Mouse (Mus musculus) CD4-positive, CD25-positive, alpha-beta regulatory T cell, adult 4 months (primary cell): ENCODE results near the gene Cux1. TPM values are rescaled to one million over a fixed set of nuclear protein-coding genes. Genes with fewer than 3 reads are reported as not detected.

Experiments
- ATAC-seq: one replicate; pipeline ENCODE4 v1.8.0; 2017
- polyA plus RNA-seq, 2 experiments: library from polyadenylated mRNA; unstranded; fragments of 100-300 nt; shearing (Covaris generic); gene quantifications; one replicate each; pipeline ENCODE4 v1.2.1; 2017

The Cux1 gene
- polyA plus RNA-seq, 2 experiments from 2014 or later = 48.1 to 69.0 TPM

- no peak for ATAC-seq
These were observed 31.1 kb downstream of the Cux1 start for GRCm38 (mm10) chr5:136535976-136536725.

- ATAC-seq = no peak
These were observed 32.1 kb downstream of the Cux1 start for GRCm38 (mm10) chr5:136535204-136535603.

- no peak for ATAC-seq
These were observed 33.7 kb downstream of the Cux1 start for GRCm38 (mm10) chr5:136533371-136534276.

- no peak for ATAC-seq
These were observed 35.5 kb downstream of the Cux1 start for GRCm38 (mm10) chr5:136531674-136532365.

GRCm38 (mm10) chr5:136530931-136531330 is 36.4 kb downstream of the Cux1 start:
- ATAC-seq = no peak

GRCm38 (mm10) chr5:136529165-136529564 is 38.1 kb downstream of the Cux1 start:
- ATAC-seq = no peak

GRCm38 (mm10) chr5:136527871-136528270 is 39.4 kb downstream of the Cux1 start:
- ATAC-seq = no peak

- ATAC-seq = no peak
These were observed 40.8 kb downstream of the Cux1 start for GRCm38 (mm10) chr5:136526545-136526909.

GRCm38 (mm10) chr5:136525896-136526544 is 41.3 kb downstream of the Cux1 start:
- no peak for ATAC-seq

GRCm38 (mm10) chr5:136522843-136523463 is 44.3 kb downstream of the Cux1 start:
- ATAC-seq = no peak

GRCm38 (mm10) chr5:136521656-136522055 is 45.6 kb downstream of the Cux1 start:
- ATAC-seq = no peak

- no peak for ATAC-seq
These were observed 48.4 kb downstream of the Cux1 start for GRCm38 (mm10) chr5:136518648-136519437.

- no peak for ATAC-seq
These were observed 49.8 kb downstream of the Cux1 start for GRCm38 (mm10) chr5:136517510-136517909.

GRCm38 (mm10) chr5:136516593-136516992 is 50.7 kb downstream of the Cux1 start:
- ATAC-seq = no peak

- ATAC-seq = peak; percentile 17
These were observed 53.1 kb downstream of the Cux1 start for GRCm38 (mm10) chr5:136514049-136514677.

GRCm38 (mm10) chr5:136512103-136512674 is 55.1 kb downstream of the Cux1 start:
- ATAC-seq = no peak

- no peak for ATAC-seq
These were observed 55.9 kb downstream of the Cux1 start for GRCm38 (mm10) chr5:136511378-136511777.

- ATAC-seq = no peak
These were observed 56.7 kb downstream of the Cux1 start for GRCm38 (mm10) chr5:136510609-136511008.

GRCm38 (mm10) chr5:136507629-136508028 is 59.7 kb downstream of the Cux1 start:
- no peak for ATAC-seq

- ATAC-seq = no peak
These were observed 61.0 kb downstream of the Cux1 start for GRCm38 (mm10) chr5:136506262-136506661.
